Mouse (Mus musculus): ENCODE measurements around the gene Tnrc18. TPM values are rescaled to one million over a fixed set of nuclear protein-coding genes. Genes with fewer than 3 reads are reported as not detected.
A peak's percentile ranks its signal among the peaks of the same experiment; 100 is the strongest.

Tnrc18 gene
- total and polyA plus RNA-seq, 2 experiments, result 4.0 to 17.8 TPM

DNA sequence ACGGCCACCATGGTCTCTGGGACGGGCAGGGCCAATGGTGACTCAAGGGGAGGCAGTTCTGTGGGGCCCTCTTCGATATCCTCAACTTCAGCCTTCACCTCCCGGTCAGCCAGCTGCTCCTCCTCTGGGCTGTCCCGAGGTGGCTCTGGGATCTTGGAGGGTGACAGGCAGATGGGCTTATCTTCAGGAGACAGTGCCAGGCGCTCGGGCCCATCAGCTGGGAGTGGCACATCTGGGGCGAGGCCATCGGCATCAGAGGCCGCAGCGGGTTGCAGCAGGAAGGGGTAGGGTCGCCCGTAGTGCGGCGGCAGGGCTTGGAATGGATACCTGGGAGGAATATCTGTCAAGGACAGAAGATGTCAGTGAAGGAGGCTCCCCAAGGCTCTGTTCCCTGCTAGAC, 45.5 kb downstream of the Tnrc18 start:
- H3K27ac ChIP-seq (replicated peaks; ENCODE audit: insufficient read depth, low read depth, low read length), result no peak overlapping the region
- H3K4me3 ChIP-seq (ENCODE audit: insufficient read depth, low read depth, low read length), result no peak overlapping the region
- peaks cover 16% of the 10 kb centered on the region for H3K79me2 ChIP-seq (ENCODE audit: control insufficient read depth, insufficient read depth, low read length)
- TF ChIP-seq POLR2A (IDR thresholded peaks at IDR 0.05; ENCODE audit: extremely low read depth, insufficient read depth, low read length) (no peak), CTCF (IDR thresholded peaks at IDR 0.05; ENCODE audit: low read depth, low read length) (no peak)
- 93% methylated on average over 15 of the region's 15 CpGs for WGBS
- peaks cover 12% of the 10 kb centered on the region for H3K4me1 ChIP-seq (ENCODE audit: control insufficient read depth, insufficient read depth, low read length)
- no peaks in the 10 kb centered on the region for H3K27me3 ChIP-seq (ENCODE audit: control insufficient read depth, insufficient read depth, low read length)
- peaks cover 24% of the 10 kb centered on the region for H3K36me3 ChIP-seq (ENCODE audit: control insufficient read depth, insufficient read depth, low read length)
- no peak for DNase-seq (ENCODE audit: extremely low read depth, low read depth, low spot score)
- no peak overlapping the region for H3K9ac ChIP-seq (ENCODE audit: low read depth, low read length)

GRCm38 (mm10) chr5:142771034-142771433, 46.4 kb downstream of the Tnrc18 start:
- no peak for DNase-seq (ENCODE audit: extremely low read depth, low read depth, low spot score)
- H3K79me2 ChIP-seq (ENCODE audit: control insufficient read depth, insufficient read depth, low read length), result peaks cover 9% of the 10 kb centered on the region
- no peak for TF ChIP-seq CTCF (IDR thresholded peaks at IDR 0.05; ENCODE audit: low read depth, low read length)
- TF ChIP-seq POLR2A (IDR thresholded peaks at IDR 0.05; ENCODE audit: extremely low read depth, insufficient read depth, low read length), result no peak
- H3K27ac ChIP-seq (replicated peaks; ENCODE audit: insufficient read depth, low read depth, low read length), result no peak overlapping the region
- no peak overlapping the region for H3K4me3 ChIP-seq (ENCODE audit: insufficient read depth, low read depth, low read length)
- H3K4me1 ChIP-seq (ENCODE audit: control insufficient read depth, insufficient read depth, low read length), result peaks cover 12% of the 10 kb centered on the region
- no peaks in the 10 kb centered on the region for H3K27me3 ChIP-seq (ENCODE audit: control insufficient read depth, insufficient read depth, low read length)
- peaks cover 25% of the 10 kb centered on the region for H3K36me3 ChIP-seq (ENCODE audit: control insufficient read depth, insufficient read depth, low read length)
- 93% methylated on average over 4 of the region's 4 CpGs for WGBS
- no peak overlapping the region for H3K9ac ChIP-seq (ENCODE audit: low read depth, low read length)

DNA sequence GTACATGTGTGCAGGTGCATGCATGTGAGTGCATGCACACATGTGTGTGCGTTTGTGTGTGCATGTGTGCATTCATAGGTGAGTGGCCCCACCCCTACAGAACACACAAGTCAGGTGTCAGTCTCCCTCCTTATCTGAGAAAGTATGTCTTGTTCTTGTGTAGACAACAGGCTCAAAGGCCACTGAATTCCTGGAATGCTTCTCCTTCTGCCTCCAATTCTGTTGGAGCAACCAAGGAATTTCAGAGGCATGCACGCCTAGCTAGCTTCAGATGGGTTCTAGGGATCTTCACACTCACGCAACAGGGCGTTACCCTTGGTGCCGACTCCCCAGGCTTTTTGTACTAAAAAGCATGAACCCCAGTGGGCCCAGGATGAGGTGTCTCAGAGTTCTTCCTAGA, 47.8 kb downstream of the Tnrc18 start:
- H3K27me3 ChIP-seq (ENCODE audit: control insufficient read depth, insufficient read depth, low read length), result no peaks in the 10 kb centered on the region
- WGBS, result 71% methylated on average over 5 of the region's 5 CpGs
- no peak overlapping the region for H3K9ac ChIP-seq (ENCODE audit: low read depth, low read length)
- DNase-seq (ENCODE audit: extremely low read depth, low read depth, low spot score), result no peak
- H3K4me3 ChIP-seq (ENCODE audit: insufficient read depth, low read depth, low read length), result no peak overlapping the region
- H3K36me3 ChIP-seq (ENCODE audit: control insufficient read depth, insufficient read depth, low read length), result peaks cover 28% of the 10 kb centered on the region
- H3K4me1 ChIP-seq (ENCODE audit: control insufficient read depth, insufficient read depth, low read length), result peaks cover 12% of the 10 kb centered on the region
- H3K27ac ChIP-seq (replicated peaks; ENCODE audit: insufficient read depth, low read depth, low read length), result no peak overlapping the region
- H3K79me2 ChIP-seq (ENCODE audit: control insufficient read depth, insufficient read depth, low read length), result peaks cover 3% of the 10 kb centered on the region; the same call in 1 of the 2 replicates
- TF ChIP-seq CTCF (IDR thresholded peaks at IDR 0.05; ENCODE audit: low read depth, low read length) (no peak), POLR2A (IDR thresholded peaks at IDR 0.05; ENCODE audit: extremely low read depth, insufficient read depth, low read length) (no peak)

DNA sequence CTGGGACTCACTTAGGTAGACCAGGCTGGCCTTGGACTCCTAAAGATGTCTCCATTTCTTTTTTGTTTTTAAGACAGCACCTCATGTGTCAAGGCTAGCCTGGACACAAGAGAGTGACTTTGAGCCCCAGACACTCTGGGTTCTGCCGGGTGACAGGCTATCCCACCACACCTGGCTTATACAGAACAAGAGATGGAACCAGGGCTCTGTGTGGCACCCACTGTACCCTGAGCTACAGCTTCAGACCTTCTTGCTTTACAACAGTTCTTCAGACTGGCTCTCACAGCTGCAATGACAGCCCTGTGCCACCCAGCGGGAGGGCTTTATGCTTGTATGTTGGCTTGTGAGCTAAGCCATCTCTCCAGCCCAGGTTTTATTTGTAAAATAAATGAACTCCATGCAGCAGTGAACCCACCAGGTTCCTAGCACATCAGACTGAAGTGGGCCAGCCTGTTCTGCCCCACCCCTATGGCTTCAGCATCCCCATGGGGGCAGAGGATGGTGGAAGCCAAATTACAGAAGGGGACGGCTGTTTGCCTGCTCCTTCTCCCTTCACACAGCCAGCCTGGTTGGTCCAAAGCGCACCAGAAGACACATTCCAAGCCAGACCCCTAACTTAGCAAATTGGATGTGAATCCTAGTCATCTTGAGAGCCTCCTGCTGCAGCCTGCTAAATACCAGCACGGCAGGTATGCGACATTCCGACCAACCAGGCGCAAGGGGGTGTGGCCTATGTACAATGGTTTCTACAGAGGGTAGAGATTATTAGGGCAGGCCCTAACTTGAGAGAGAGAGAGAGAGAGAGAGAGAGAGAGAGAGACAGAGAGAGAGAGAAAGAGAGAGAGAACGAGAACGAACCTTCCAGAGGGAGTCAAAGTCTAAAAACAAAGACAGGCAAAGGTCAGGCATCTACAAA, 48.9 kb downstream of the Tnrc18 start:
- Histone ChIP-seq H3K36me3 (ENCODE audit: control insufficient read depth, insufficient read depth, low read length) (peaks cover 31% of the 10 kb centered on the region), H3K9ac (ENCODE audit: low read depth, low read length) (no peak overlapping the region), H3K4me1 (ENCODE audit: control insufficient read depth, insufficient read depth, low read length) (peaks cover 12% of the 10 kb centered on the region), H3K27me3 (ENCODE audit: control insufficient read depth, insufficient read depth, low read length) (no peaks in the 10 kb centered on the region), H3K79me2 (ENCODE audit: control insufficient read depth, insufficient read depth, low read length) (peaks cover 2% of the 10 kb centered on the region; the same call in 1 of the 2 replicates), H3K27ac (replicated peaks; ENCODE audit: insufficient read depth, low read depth, low read length) (0 out of 2 replicates have a peak overlapping the region, but pooled peaks have one; percentile 28), H3K4me3 (ENCODE audit: insufficient read depth, low read depth, low read length) (no peak overlapping the region)
- 51% methylated on average over 10 of the region's 10 CpGs for WGBS
- peak; percentile 65 for DNase-seq (ENCODE audit: extremely low read depth, low read depth, low spot score)
- no peak for TF ChIP-seq CTCF (IDR thresholded peaks at IDR 0.05; ENCODE audit: low read depth, low read length)
- no peak for TF ChIP-seq POLR2A (IDR thresholded peaks at IDR 0.05; ENCODE audit: extremely low read depth, insufficient read depth, low read length)

DNA sequence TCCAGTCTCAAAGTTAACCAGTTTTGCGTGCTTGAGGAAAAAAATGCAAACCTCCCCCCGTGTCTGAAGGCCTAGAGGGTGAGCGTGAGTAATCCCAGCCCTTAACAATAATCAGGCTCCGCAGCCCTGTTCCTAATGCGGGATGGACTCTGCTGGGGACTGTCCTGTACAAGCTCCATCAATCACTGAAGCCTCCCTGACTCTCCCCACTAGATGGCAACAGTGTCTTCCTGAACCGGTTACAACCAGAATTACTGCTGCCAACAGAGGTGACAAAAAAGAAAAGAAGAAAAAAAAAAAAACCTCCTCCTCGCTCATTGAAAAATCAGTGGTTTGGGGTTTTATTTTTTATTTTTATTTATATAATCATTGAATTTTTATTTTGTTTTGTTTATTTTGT, 49.5 kb downstream of the Tnrc18 start:
- no peak overlapping the region for H3K9ac ChIP-seq (ENCODE audit: low read depth, low read length)
- no peak overlapping the region for H3K27ac ChIP-seq (replicated peaks; ENCODE audit: insufficient read depth, low read depth, low read length)
- TF ChIP-seq CTCF (IDR thresholded peaks at IDR 0.05; ENCODE audit: low read depth, low read length) (peak; percentile 49), POLR2A (IDR thresholded peaks at IDR 0.05; ENCODE audit: extremely low read depth, insufficient read depth, low read length) (no peak)
- WGBS, result 25% methylated on average over 7 of the region's 7 CpGs
- H3K4me1 ChIP-seq (ENCODE audit: control insufficient read depth, insufficient read depth, low read length), result peaks cover 12% of the 10 kb centered on the region
- no peaks in the 10 kb centered on the region for H3K27me3 ChIP-seq (ENCODE audit: control insufficient read depth, insufficient read depth, low read length)
- peaks cover 31% of the 10 kb centered on the region for H3K36me3 ChIP-seq (ENCODE audit: control insufficient read depth, insufficient read depth, low read length)
- no peak overlapping the region for H3K4me3 ChIP-seq (ENCODE audit: insufficient read depth, low read depth, low read length)
- DNase-seq (ENCODE audit: extremely low read depth, low read depth, low spot score), result peak; percentile 68
- no peaks in the 10 kb centered on the region; the same call in 1 of the 2 replicates for H3K79me2 ChIP-seq (ENCODE audit: control insufficient read depth, insufficient read depth, low read length)

GRCm38 (mm10) chr5:142766708-142767107, 50.8 kb downstream of the Tnrc18 start:
- no peak overlapping the region for H3K9ac ChIP-seq (ENCODE audit: low read depth, low read length)
- H3K27me3 ChIP-seq (ENCODE audit: control insufficient read depth, insufficient read depth, low read length), result no peaks in the 10 kb centered on the region
- no peak for DNase-seq (ENCODE audit: extremely low read depth, low read depth, low spot score)
- peaks cover 35% of the 10 kb centered on the region for H3K36me3 ChIP-seq (ENCODE audit: control insufficient read depth, insufficient read depth, low read length)
- H3K4me1 ChIP-seq (ENCODE audit: control insufficient read depth, insufficient read depth, low read length), result peaks cover 12% of the 10 kb centered on the region
- WGBS, result 98% methylated on average over 3 of the region's 3 CpGs
- no peak overlapping the region for H3K4me3 ChIP-seq (ENCODE audit: insufficient read depth, low read depth, low read length)
- TF ChIP-seq CTCF (IDR thresholded peaks at IDR 0.05; ENCODE audit: low read depth, low read length), result no peak
- no peak for TF ChIP-seq POLR2A (IDR thresholded peaks at IDR 0.05; ENCODE audit: extremely low read depth, insufficient read depth, low read length)
- no peak overlapping the region for H3K27ac ChIP-seq (replicated peaks; ENCODE audit: insufficient read depth, low read depth, low read length)
- no peaks in the 10 kb centered on the region; the same call in 1 of the 2 replicates for H3K79me2 ChIP-seq (ENCODE audit: control insufficient read depth, insufficient read depth, low read length)
